Mouse (Mus musculus) kidney, embryonic 15.5 days (tissue): ENCODE results near the gene Taar4. TPM values are rescaled to one million over a fixed set of nuclear protein-coding genes. Genes with fewer than 3 reads are reported as not detected.

Experiments
- ATAC-seq: fragments of 200-750 bp; cut with Nextera tagmentation; replicated peaks from 2 replicates; pipeline ENCODE4 v1.8.0; 2017; ENCODE audit warnings: moderate TSS enrichment; ENCODE audit not compliant: low FRiP score
- H3K27ac ChIP-seq: fragments of 300-500 bp; sonication (generic); 2 replicates; pipeline ENCODE4 v1.5.1; 2015; ENCODE audit warnings: mild to moderate bottlenecking, inconsistent platforms
- H3K27me3 ChIP-seq: fragments of 300-500 bp; sonication (generic); 2 replicates; pipeline ENCODE4 v1.6.1; 2015; ENCODE audit warnings: inconsistent platforms
- H3K36me3 ChIP-seq: fragments of 300-500 bp; sonication (generic); 2 replicates; pipeline ENCODE4 v1.6.1; 2015; ENCODE audit warnings: inconsistent platforms
- H3K4me1 ChIP-seq: fragments of 300-500 bp; sonication (generic); 2 replicates; pipeline ENCODE4 v1.6.1; 2015; ENCODE audit warnings: inconsistent platforms
- H3K4me2 ChIP-seq: fragments of 300-500 bp; sonication (generic); 2 replicates; pipeline ENCODE4 v1.6.1; 2015; ENCODE audit warnings: moderate library complexity, mild to moderate bottlenecking, inconsistent platforms
- H3K4me3 ChIP-seq: fragments of 300-500 bp; sonication (generic); replicated peaks from 2 replicates; pipeline ENCODE4 v1.5.1; 2015; ENCODE audit warnings: mild to moderate bottlenecking, inconsistent platforms
- H3K9ac ChIP-seq: fragments of 300-500 bp; sonication (generic); 2 replicates; pipeline ENCODE4 v1.6.1; 2015; ENCODE audit warnings: mild to moderate bottlenecking, inconsistent platforms
- H3K9me3 ChIP-seq: fragments of 300-500 bp; sonication (generic); replicated peaks from 2 replicates; pipeline ENCODE4 v1.6.1; 2016; ENCODE audit warnings: inconsistent platforms
- WGBS: fragments of 180-500 bp; shearing (Covaris S2); methylation state at CpG from one replicate; pipeline ENCODE4 v1.1.7; 2015; ENCODE audit warnings: mixed read lengths; 5-methylcytosine and 5-hydroxymethylcytosine counted together
- polyA plus RNA-seq: library from polyadenylated mRNA; unstranded; fragments of >200 nt; fragmentation: Nextera tagmentation; extraction: Ambion mirVana; gene quantifications from 2 replicates; pipeline ENCODE4 v1.2.1, GENCODE M21; 2015

Taar4 gene
- polyA plus RNA-seq, 1 experiment from 2014 or later = not detected

DNA sequence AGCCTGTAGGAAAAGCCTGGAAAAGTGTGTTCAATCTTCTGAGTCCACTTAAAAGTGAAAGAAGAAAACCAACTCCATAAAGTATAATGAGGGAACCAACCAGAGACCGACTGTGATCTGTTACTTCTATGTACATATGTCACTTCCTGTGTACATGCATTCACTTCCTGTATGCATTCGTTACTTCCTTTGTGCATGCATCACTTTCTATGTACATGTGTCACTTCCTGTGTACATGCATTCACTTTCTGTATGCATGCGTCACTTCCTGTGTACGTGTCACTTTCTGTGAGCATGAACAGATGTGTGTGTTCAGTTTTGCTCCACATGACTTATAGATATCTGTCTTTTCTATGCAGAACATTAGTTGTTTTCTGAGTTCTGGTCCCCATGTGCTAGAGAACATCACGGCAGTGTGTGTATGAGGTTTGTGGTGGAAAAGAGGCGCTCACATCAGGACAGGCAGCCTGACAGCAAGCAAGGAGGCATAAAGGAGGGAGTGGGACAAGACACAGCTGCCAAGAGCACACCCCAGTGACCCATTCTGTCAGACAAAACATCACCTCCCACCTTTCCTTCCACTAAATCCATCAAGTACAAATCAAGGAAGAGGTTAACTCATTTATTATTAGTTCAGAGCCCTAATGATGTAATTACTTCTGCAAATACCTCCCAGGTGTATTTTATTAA is 4.8 kb downstream of the Taar4 start:
- Histone ChIP-seq H3K9me3 (no peaks in the 10 kb centered on the region), H3K4me3 (no peak overlapping the region), H3K4me2 (no peak overlapping the region), H3K36me3 (no peaks in the 10 kb centered on the region), H3K27ac (no peak overlapping the region), H3K4me1 (0 out of 2 replicates have a peak, but pooled peaks cover 12% of the 10 kb centered on the region), H3K27me3 (no peaks in the 10 kb centered on the region), H3K9ac (no peak overlapping the region)
- ATAC-seq = peak; percentile 83
- 53% methylated on average over 6 of the region's 6 CpGs for WGBS

DNA sequence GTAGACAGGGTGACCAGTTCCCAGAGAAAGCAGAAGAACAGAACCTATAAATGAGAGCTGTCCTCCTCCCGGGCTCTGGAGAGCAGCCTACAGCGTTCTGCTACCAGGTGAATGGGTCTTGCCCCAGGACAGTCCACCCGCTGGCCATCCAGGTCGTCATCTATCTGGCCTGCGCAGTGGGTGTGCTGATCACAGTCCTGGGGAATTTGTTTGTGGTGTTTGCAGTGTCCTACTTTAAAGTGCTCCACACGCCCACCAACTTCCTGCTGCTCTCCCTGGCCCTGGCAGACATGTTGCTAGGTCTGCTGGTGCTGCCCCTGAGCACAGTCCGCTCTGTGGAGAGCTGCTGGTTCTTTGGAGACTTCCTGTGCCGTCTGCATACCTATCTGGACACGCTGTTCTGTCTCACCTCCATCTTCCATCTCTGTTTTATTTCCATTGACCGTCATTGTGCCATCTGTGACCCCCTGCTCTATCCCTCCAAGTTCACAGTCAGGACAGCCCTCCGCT is 10.4 kb downstream of the Taar4 start, which contains the start of gene Taar5:
Taar5 (plus strand) TSS at position 51 of the 510 bp plus-strand sequence.
- Histone ChIP-seq H3K4me3 (no peak within 1 kb of the TSS), H3K4me1 (no peaks in the 10 kb centered on the region), H3K4me2 (no peak within 1 kb of the TSS), H3K9me3 (no peaks in the 10 kb centered on the region), H3K27ac (no peak within 1 kb of the TSS), H3K27me3 (no peaks in the 10 kb centered on the region), H3K36me3 (no peaks in the 10 kb centered on the region), H3K9ac (no peak within 1 kb of the TSS)
- 87% methylated on average over 11 of the region's 11 CpGs for WGBS
- ATAC-seq = no peak

DNA sequence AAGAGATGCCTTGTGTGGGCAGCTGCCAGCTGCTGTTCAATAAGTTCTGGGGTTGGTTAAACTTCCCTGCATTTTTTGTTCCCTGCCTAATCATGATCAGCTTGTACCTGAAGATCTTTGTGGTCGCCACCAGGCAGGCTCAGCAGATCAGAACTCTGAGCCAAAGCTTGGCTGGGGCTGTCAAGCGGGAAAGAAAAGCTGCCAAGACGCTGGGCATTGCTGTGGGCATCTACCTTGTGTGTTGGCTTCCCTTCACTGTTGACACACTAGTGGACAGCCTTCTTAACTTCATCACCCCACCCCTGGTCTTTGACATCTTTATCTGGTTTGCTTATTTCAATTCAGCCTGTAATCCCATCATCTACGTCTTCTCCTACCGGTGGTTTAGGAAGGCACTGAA is 11.0 kb downstream of the Taar4 start:
- Histone ChIP-seq H3K27me3 (no peaks in the 10 kb centered on the region), H3K27ac (no peak overlapping the region), H3K36me3 (no peaks in the 10 kb centered on the region), H3K4me1 (no peaks in the 10 kb centered on the region), H3K4me3 (no peak overlapping the region), H3K4me2 (no peak overlapping the region), H3K9ac (no peak overlapping the region), H3K9me3 (no peaks in the 10 kb centered on the region)
- ATAC-seq = no peak
- 91% methylated on average over 5 of the region's 5 CpGs for WGBS

DNA sequence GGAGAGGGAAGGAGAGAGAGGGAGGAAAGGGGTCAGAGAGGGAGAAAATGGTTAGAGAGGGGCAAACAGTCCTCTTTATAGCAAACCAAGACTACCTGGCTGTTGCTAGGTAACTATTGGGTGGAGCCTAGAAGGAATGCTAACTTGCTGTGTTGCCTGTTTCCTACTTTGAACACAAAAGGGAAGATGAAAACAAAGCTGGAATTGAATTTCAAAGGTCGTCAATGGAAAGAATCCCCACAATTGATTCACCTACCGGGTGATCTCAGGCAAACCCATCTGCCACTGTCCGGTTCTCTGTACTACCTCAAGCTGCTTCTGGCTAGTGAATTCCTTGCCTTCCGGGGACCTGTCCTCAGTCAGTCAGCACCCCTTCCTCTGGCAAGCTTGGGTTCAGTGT is 17.7 kb downstream of the Taar4 start:
- Histone ChIP-seq H3K4me3 (no peak overlapping the region), H3K4me2 (no peak overlapping the region), H3K27me3 (0 out of 2 replicates have a peak, but pooled peaks cover 2% of the 10 kb centered on the region), H3K36me3 (no peaks in the 10 kb centered on the region), H3K9ac (no peak overlapping the region), H3K4me1 (no peaks in the 10 kb centered on the region), H3K27ac (no peak overlapping the region), H3K9me3 (no peaks in the 10 kb centered on the region)
- 64% methylated on average over 4 of the region's 4 CpGs for WGBS
- no peak for ATAC-seq

DNA sequence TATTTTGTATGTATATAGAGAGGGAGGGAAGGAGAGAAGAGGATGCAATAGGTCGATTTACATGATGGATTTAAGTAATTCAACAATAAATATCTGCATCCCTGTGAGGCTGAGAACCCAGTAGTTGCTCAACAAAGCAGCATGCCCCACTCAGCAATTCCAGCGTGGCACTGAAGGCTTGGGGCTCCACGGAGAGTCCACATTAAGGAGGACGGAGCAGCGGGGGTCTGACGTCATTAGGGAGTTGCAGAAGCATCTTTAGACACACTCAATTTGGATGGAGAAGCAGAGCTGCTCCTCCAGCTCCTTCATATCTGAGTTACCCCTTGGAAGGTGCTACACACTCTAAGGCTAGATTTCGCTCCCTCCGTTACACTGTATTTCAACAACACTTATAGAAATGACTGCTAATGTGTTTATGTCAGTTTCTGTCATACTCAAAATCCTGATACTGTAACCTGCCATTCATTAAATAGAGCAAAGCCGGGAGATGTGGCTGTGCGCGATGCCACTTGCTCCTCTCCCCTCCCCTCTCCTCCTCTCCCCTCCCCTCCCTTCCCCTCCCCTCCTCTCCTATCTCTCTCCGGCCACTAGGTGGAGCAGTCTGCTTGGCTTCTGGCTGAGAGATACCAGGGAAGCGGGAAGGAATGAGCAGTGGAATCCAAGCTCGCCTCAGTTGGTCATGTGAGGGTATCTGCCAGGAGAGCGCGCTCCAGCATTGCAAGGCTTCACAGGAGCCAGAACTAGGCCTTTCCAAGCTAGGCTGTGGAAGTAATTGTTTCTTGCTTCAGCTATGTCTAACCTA is 18.8 kb downstream of the Taar4 start:
- peak; percentile 73 for ATAC-seq
- Histone ChIP-seq H3K36me3 (no peaks in the 10 kb centered on the region), H3K9me3 (no peaks in the 10 kb centered on the region), H3K4me2 (no peak overlapping the region), H3K4me1 (no peaks in the 10 kb centered on the region), H3K27me3 (0 out of 2 replicates have a peak, but pooled peaks cover 2% of the 10 kb centered on the region), H3K9ac (no peak overlapping the region), H3K4me3 (no peak overlapping the region), H3K27ac (no peak overlapping the region)
- 51% methylated on average over 16 of the region's 16 CpGs for WGBS

DNA sequence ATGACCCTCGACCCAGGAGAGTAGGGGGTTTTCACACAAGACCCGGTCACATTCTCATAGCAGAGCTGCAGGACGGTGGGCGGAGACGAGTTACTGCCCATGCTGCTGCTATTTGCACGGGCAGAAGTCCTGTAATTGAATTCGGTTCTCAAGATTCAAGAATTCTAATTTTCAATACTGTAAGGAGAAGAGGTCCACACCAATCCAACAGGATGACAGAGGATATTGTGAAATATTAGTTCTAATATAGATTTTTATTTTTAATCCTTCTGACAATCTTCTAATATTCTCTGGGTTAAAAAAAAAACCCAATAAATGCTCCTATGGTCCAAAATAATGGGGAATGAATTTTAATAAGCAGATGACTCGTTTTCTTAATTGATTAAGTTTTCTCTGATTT is 25.3 kb downstream of the Taar4 start, which contains the start of gene Taar6:
Taar6 (minus strand) TSS at position 101 of the 400 bp plus-strand sequence.
- Histone ChIP-seq H3K9ac (no peak within 1 kb of the TSS), H3K9me3 (no peaks in the 10 kb centered on the region), H3K27ac (no peak within 1 kb of the TSS), H3K4me3 (no peak within 1 kb of the TSS), H3K4me2 (no peak within 1 kb of the TSS), H3K36me3 (no peaks in the 10 kb centered on the region), H3K4me1 (no peaks in the 10 kb centered on the region), H3K27me3 (no peaks in the 10 kb centered on the region)
- no peak for ATAC-seq
- WGBS = 75% methylated on average over 8 of the region's 8 CpGs

DNA sequence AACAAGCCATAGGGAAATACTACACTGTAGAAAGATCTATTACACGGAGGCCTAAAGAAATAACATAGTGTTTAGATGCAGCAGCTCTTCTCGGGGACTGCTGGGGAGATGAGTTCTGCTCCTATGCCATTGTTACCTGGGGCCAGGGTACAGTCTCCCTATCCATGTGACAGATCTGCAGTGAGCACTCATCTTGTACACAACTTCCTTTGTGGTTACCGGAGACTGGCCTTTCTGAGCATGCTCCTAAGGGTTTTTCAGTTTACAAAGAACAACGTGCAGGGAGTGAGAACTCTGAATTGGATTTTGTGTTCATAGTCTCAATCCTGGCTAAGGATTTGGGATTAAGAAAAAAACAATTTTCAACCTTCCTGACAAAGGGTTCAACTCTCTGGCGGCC is 26.1 kb downstream of the Taar4 start:
- WGBS = 80% methylated on average over 5 of the region's 5 CpGs
- Histone ChIP-seq H3K9me3 (no peaks in the 10 kb centered on the region), H3K4me1 (no peaks in the 10 kb centered on the region), H3K27ac (no peak overlapping the region), H3K4me2 (no peak overlapping the region), H3K36me3 (no peaks in the 10 kb centered on the region), H3K4me3 (no peak overlapping the region), H3K9ac (no peak overlapping the region), H3K27me3 (no peaks in the 10 kb centered on the region)
- ATAC-seq = no peak

DNA sequence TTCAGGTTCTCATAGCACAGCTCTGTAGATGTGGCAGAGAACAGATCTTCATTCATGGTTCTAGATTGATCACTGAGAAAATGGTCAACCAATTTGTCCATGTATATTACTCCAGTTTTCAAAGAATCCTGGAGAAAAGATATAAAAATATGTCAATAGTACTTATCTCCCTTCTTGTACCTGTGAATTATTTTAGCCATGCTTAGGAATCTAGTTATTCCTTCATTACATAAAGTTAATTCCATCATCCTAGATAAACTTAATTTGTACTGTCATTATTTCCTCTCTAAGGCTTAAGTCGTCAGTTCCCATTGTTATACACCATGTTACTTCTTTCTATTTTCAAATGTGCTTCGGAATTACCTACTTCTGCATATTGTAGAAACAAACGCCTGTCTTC is 33.1 kb downstream of the Taar4 start, which contains the start of gene Taar7a:
Taar7a (minus strand) TSS at position 101 of the 400 bp plus-strand sequence.
- Histone ChIP-seq H3K36me3 (no peaks in the 10 kb centered on the region), H3K4me3 (no peak within 1 kb of the TSS), H3K4me2 (no peak within 1 kb of the TSS), H3K27me3 (no peaks in the 10 kb centered on the region), H3K27ac (no peak within 1 kb of the TSS), H3K9me3 (no peaks in the 10 kb centered on the region), H3K9ac (no peak within 1 kb of the TSS), H3K4me1 (no peaks in the 10 kb centered on the region)
- no peak for ATAC-seq
- 86% methylated on average over 3 of the region's 3 CpGs for WGBS

DNA sequence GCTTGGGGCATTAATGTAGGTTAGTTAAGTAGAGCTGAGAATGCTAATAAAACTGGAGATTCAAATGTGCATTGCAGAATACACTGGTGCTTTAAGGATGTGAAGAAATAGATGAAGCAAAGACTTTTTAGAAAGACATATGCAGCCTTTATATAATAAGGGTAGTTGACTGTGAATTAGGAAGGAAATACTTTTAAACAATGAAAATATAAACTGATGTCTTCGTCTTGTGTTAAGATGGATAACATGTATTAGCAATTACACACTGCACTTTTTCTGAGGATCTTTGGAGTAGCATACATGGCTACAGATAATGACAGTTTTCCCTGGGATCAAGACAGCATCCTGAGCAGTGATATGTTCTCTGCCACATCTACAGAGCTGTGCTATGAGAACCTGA is 39.3 kb downstream of the Taar4 start, which contains the start of gene Taar7b:
Taar7b (plus strand) TSS at position 301 of the 400 bp plus-strand sequence.
- no peak within 1 kb of the TSS for H3K27ac ChIP-seq
- no peaks in the 10 kb centered on the region for H3K27me3 ChIP-seq
- 86% methylated on average over 1 of the region's 1 CpGs for WGBS
- H3K9me3 ChIP-seq = no peaks in the 10 kb centered on the region
- H3K4me2 ChIP-seq = no peak within 1 kb of the TSS
- no peak within 1 kb of the TSS for H3K4me3 ChIP-seq
- no peak within 1 kb of the TSS for H3K9ac ChIP-seq
- no peaks in the 10 kb centered on the region for H3K4me1 ChIP-seq
- no peaks in the 10 kb centered on the region for H3K36me3 ChIP-seq
- no peak for ATAC-seq

DNA sequence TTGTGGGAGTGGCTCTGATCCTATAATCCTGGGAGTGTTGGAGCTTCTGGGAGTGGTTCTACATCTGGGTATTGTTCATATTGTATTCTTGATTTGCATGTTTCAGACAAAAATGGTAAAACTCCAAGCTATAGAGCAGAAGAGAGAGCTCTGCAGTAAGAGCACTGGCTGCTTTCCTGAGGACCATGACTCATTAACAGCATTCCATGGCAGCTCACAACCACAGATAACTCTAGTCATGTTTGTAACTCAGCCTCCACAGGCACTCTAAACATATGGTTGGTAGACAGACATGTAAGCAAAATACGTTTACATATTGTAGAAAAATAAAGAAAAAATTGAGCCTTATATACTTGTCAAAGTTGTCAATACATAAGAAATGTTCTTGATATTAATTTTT is 46.1 kb downstream of the Taar4 start:
- H3K4me1 ChIP-seq = no peaks in the 10 kb centered on the region
- no peaks in the 10 kb centered on the region for H3K27me3 ChIP-seq
- no peaks in the 10 kb centered on the region for H3K36me3 ChIP-seq
- no peak overlapping the region for H3K9ac ChIP-seq
- no peaks in the 10 kb centered on the region for H3K9me3 ChIP-seq
- WGBS = 84% methylated on average over 1 of the region's 1 CpGs
- H3K4me2 ChIP-seq = no peak overlapping the region
- H3K4me3 ChIP-seq = no peak overlapping the region
- no peak for ATAC-seq
- H3K27ac ChIP-seq = no peak overlapping the region

DNA sequence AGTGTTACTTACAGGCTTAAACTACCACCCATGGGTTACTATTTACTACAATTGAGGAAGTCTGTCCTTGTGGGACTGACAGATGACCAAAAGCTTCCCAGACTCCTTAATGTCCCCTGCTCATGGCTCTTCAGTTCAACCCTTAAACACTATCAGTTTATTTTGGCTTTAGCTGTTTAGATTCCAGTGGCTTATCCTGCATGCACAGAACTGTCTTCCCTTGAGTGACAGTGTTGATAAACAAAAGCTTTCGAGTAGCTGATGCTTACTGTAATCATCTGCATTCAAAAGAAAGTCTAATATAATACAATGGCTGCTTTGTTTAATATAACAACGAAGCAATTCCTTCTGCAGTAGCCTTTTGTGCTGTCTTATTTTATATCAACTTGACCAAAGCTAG is 46.7 kb downstream of the Taar4 start:
- no peak overlapping the region for H3K4me3 ChIP-seq
- no peak for ATAC-seq
- 62% methylated on average over 2 of the region's 2 CpGs for WGBS

DNA sequence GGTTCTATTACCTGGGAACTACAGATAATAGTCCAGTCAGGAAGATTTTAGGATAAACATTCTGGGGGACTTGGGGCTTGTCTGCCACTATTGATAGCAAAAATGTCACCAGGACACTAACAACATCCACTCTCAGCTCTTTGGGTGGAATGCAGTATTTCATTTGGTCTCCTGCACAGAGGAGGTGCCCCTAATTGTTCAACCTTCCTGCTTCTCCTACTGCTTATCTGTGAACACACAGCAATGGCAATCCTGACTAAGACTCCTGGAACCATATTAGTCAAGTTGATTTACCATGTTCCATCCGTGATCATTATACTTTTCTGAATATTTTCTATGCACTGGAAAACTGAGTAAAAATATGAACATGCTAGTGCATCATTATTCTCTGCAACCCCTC is 47.8 kb downstream of the Taar4 start:
- Histone ChIP-seq H3K27ac (no peak overlapping the region), H3K4me3 (no peak overlapping the region), H3K36me3 (no peaks in the 10 kb centered on the region), H3K9me3 (no peaks in the 10 kb centered on the region), H3K4me2 (no peak overlapping the region), H3K4me1 (no peaks in the 10 kb centered on the region), H3K9ac (no peak overlapping the region), H3K27me3 (no peaks in the 10 kb centered on the region)
- 81% methylated on average over 1 of the region's 1 CpGs for WGBS
- no peak for ATAC-seq

More for the DNA sequence above, 46.7 kb downstream of the Taar4 start:
- H3K9ac ChIP-seq = no peak overlapping the region
- H3K4me1 ChIP-seq = no peaks in the 10 kb centered on the region
- H3K27ac ChIP-seq = no peak overlapping the region
- H3K36me3 ChIP-seq = no peaks in the 10 kb centered on the region
- H3K27me3 ChIP-seq = no peaks in the 10 kb centered on the region
- no peak overlapping the region for H3K4me2 ChIP-seq
- no peaks in the 10 kb centered on the region for H3K9me3 ChIP-seq
